Mouse (Mus musculus): ENCODE data around the gene Fgfrl1.
A peak's percentile ranks its signal among the peaks of the same experiment; 100 is the strongest.

Fgfrl1 gene

DNA sequence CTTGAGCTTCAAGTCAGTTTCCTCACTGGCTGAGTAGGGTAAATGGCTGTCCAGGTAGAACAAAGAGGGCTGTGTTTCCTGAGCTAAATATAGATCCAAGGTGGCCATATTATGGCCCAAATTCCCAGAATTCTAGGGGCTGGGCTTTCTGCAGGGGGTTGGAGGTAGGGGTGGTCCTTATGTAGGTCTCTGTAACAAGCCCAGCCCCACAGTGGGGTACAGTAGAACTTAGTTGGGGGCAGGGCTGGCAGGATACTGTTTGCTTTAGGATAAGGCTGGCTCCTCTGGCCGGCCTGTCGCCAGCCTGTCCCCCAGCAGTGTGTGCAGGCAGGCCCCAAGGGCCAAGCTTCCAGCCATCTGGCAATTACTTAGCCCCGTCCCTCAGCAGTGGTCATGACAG is 8.2 kb downstream of the Fgfrl1 start:
- no peak for DNase-seq (ENCODE audit: low spot score in 2 of 2)

DNA sequence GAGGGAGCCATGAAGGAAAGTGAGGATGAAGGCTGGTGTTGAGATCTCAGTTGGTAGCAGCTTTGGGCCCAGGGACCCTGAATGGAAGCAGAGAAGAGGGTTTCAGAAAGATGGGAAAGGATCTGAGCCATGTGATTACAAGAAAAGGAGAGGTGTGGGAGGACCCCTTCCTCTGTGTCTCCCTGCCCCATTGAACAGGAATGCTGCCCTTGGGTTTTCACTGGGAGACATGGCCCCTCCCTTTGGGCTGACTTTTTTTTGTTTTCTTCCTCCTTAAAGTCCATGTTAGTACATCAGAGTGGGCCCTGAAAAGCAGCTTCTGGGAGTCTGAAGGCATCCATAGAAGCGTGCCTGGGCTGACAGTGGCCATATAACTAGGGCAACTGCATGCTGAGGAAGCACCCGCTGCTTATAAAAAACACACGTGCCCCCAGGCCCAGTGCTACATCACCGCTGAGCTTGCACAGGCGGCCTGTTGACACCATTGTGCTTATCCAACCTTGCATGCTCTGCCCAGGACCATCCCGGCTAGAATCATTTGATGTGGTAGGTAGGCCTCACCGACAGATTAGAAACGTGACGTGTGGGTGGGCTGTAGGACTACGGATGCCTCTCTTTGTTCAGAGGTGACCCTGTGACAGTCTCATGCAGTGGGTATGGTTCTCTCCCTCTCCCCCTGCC is 9.3 kb downstream of the Fgfrl1 start:
- DNase-seq (ENCODE audit: low spot score in 2 of 2), result no peak

DNA sequence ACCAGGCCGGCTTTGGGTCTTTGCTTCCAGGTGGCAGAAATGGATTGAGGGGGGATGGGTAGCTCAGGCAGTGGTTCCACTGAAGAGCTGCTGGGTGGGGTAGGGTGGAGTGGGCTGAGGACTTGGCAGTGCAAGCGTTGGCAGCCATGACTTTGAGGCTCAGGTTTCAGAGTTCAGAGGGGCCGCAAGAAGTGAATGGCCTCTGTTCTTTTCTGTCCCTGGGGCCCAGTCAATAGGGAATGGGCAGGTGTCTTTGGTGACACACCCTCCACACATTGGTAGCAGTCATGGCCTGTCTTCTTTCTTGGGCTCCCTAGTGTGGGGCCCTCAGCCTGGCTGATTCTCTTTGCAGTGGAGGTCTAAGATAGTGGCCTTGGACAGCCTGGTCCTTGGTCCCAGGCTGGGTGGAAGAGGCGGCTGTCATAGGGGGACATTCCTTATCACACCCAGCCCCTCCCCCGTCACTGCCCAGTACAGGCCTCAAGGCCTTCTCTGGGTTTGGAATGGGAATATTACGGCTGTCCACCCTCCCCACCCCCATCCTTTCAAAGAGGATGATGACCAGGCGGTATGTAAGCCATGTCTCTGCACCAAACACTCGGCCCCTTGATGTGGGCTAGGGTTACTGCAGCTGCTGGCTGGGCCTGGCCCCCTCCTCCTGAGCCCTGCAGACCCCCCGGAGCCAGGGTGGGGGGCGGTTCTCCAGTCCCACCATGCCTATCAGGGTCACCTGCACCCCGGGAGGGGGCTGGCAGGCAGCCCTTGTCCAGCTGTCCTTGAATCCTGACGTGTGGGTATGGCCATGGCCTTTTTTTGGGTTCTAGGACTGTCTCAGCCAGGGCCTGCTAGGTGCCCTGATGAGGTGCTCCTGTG is 11.8 kb downstream of the Fgfrl1 start:
- DNase-seq (ENCODE audit: low spot score in 2 of 2), result no peak

DNA sequence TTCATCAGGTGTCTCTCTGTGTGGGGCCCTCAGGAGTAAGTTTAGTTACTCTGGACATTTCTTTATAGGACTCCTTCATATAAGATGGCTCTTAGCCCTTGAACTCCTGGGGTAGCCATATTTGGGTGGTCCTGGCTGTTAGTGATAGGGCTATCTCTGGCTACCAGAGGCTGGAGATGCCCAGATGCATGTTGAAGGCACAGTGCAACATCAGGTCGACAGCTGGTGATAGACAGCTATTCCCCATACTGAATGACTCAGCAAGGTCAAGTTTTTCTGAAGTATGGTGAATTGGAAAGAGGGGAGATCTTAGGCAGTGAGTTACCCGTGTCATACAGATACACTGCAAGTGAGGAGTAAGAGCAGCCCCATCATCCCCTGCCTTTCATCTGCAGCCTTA is 15.6 kb downstream of the Fgfrl1 start:
- DNase-seq (ENCODE audit: low spot score in 2 of 2), result no peak

DNA sequence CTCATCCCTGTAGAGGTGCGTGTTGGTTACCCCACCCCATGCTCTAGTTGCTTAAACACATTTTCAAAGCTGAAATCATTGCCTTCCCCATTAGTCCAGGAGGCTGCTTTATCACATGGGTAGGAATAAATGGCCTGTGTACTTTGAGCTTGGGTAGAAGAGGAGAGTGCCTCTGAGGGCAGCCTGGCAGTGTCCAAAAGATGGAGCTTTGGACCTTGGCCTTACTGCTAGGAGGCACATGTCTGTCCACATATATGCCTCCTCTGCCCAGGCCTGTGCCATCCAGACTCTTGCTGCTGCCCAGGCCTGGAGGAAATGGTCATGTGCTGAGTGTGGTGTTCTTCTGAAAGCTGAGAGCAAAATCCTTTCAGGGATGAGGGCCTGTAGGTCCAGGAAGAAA is 16.2 kb downstream of the Fgfrl1 start:
- no peak for DNase-seq (ENCODE audit: low spot score in 2 of 2)

DNA sequence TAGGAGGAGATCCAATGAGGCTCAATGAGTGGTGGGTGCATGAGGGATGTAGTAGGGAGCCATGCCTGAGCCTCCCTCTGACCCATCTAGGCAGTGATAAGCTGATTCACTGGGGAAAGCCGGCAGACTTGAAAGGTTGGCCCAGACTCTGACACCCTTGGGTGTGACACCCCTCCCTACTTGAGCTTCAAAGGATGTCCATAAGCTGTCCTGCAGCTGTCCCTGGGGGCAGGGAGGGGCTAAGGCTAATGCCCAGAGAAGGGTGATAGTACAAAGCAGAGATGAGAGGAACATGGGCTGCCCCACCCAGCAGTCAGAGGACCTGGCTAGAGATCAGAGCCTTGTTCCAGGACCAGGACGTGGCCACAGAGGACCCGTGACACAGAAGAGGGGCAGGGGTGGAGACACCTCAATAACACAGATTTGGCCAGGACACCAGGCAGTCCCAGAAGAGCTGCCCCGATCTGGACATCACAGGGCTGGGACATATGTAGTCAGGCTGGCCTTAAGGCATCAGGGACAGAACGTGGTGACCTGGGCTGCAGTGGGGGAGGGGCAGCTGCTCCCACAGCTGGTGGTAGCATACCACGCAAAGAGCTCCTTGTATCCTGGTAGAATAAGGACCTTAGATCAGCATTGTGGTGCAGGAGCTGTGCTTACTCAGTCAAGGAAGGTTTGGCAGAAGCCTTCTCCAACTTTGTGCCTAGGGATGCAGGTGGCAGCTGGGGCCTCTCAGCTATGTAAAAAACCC is 17.0 kb downstream of the Fgfrl1 start:
- no peak for DNase-seq (ENCODE audit: low spot score in 2 of 2)

DNA sequence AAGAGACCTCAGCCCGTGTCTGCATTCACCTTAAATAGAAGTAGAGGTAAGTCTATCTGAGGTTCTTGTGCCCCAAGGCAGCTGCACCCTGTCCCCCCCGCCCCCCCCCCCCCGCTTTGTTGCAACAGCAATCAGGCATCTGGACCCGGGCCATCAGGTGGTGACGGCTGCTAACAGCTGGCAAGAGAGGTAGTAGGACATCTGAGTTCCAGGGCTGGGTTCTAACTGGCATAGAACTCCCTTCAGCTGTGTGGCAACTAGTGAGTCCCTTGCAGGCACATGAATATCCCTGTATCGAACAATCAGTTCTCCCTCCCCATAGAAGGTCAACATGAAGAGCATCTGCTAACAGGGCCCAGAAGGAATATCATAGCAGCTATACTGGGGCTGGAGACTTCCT is 19.8 kb downstream of the Fgfrl1 start:
- no peak for DNase-seq (ENCODE audit: low spot score in 2 of 2)

DNA sequence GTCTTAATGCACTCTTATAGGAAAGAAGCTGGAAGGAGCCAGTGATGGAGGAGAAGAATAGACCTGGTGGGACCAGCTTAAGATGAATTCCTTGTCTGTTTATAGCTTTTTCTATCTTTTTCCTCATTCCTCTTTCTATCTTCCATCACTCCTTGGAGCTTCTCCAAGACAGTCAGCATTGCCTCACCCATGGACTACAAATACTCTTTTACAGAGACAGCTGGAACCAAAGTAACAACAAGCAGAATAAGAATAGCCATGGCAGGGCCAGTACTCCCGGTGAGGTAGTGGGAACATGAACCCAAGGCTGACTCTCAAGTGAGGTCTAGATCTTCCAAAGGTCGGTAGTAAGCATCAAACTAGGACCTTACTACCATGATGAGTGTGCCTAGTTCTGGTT is 20.9 kb downstream of the Fgfrl1 start:
- DNase-seq (ENCODE audit: low spot score in 2 of 2), result no peak

DNA sequence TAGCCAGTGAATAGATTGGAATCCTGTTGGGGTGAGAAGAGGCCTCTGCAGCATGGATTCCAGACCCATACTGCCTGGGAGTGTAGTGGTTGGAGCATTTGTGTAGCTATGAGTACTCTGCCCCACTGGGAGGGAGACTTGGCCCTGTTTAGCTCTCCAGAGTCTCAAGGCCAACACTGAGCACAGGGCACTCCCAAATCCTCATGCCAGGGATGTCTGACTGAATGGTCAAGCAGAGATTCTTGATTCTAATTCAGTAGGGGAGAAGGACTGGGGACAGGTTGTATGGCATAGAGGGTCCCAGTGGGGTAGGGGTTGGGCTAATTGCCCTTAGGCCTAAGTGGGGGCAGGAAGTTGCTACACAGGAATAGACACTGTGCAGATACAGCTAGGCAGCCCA is 21.5 kb downstream of the Fgfrl1 start:
- no peak for DNase-seq (ENCODE audit: low spot score in 2 of 2)

DNA sequence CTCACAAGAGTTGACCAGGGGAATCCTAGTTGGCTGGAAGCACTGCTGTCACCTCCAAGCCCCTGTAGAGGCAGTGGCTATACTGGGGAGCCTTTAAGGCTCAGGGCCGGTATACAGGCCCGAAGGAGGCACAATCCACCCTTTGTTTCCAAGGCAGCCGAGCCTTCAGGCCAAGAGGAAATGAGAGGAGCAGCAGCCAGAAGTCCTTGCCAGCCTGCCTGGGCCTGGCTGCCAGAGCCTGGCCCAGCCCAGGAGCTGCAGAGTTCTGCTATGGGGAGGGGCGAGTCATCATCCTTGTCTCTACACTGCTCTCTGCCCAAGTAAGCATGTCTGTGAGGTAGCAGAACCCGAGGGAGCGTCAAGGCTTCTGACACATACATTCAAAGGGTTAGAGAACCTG is 22.0 kb downstream of the Fgfrl1 start:
- DNase-seq (ENCODE audit: low spot score in 2 of 2), result no peak

DNA sequence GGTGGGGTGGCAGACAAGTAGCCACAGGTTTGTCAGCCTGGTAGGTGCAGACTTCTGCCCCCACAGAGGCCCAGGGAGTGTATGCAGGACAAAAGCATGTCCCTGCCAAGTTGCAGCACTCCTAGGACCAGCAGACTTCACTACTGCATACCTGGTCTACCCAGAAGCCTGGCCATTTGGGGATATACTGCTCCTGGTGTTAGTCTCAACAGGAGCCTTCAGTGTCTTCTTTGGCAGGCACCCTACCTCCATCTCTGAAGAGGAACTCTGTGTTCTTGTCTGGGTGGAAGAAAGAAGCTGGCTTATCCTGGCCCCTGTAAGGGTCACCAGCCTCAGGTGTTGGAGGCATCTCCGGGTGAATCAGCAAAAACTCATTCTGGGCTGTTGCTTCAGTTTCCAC is 23.8 kb downstream of the Fgfrl1 start:
- no peak for DNase-seq (ENCODE audit: low spot score in 2 of 2)

DNA sequence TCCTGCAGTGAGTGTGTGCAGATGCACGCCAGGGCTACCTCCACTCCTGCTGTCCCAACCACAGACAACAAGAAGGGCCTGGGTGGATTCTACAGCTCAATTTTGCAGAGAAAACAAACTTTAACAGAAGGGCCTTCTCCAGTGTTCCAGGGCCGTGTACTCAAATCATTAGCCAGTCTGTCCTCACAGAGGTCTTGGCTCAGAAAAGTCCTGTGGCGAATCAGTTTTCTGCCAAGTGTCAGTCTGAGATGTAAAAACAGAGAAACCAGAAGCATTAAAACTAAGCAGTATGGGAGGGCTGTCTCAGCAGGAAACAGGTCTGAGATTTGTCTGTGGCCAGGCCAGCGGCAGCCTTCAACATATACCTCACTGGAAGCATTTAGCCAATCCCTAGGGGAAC is 25.9 kb downstream of the Fgfrl1 start:
- no peak for DNase-seq (ENCODE audit: low spot score in 2 of 2)

DNA sequence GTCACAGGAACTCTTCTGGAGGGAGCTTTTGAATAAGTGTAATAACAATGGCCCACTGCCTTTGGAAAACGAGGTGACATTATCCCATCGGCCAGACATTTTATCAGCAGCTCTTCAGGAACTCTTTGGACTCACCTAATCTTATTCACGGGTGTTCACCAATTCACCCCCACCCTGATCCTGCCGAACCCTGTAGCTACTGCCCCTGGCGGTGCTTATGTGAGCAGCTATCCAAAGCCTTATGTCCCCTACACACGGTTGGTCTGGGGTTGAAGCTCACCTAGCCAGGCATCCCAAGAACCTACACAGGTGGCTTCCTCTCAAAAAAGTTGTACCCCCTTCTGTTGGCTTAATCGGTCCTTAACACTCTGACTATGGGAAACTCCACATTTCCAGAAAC is 27.6 kb downstream of the Fgfrl1 start:
- no peak for DNase-seq (ENCODE audit: low spot score in 2 of 2)

DNA sequence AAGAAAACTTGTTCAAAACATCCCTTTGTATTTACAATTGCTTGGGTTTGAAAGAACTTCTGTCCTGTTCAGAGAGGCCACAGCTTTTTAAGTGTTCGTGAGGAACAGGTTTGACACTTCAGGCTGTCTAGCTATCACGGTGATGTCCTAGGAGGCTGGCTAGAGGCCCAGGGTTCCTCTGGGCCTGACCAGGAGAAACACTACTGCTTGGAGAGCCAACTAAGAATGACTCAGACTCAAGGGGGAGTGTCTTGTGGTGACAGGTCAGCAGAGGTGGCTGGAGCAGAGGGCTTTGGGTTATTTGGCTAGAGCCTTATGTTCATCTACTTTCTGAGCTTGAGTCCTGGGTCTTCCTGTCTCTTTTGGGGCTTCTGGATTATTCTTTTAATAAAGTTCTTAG is 31.8 kb downstream of the Fgfrl1 start:
- DNase-seq (ENCODE audit: low spot score in 2 of 2), result no peak

DNA sequence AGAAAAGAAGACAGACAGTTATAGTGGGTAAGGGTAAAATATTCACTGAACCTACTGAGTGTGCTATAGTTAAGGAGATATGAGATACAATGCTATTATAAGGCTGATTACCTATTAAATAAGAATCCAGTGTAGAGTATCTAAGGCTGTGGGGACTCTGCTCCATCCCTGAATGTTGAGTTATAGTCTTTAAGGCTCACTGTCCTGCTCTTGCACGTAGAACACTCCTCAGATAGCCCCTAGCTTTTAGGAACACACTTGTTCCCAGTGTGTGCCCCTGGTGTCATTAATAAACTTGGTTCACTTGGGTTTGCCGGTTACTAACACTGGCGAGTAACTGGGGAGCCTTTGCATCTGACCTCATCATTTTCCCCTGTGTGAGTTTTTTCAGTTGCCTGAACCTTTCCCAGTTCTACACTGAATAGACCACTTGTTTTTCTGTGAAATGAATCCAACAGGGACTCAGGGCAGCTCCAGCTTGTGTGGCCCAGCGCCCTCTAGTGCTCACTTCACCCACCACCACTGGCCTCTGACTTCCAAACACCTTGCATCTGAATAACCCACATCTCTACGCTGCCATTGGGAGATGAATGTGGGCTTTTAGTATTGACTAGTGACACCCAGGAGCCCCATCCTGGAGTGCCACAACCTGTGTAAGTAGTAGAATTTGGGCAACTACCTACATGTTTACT is 34.5 kb downstream of the Fgfrl1 start:
- DNase-seq (ENCODE audit: low spot score in 2 of 2), result peak; percentile 21 to 55

DNA sequence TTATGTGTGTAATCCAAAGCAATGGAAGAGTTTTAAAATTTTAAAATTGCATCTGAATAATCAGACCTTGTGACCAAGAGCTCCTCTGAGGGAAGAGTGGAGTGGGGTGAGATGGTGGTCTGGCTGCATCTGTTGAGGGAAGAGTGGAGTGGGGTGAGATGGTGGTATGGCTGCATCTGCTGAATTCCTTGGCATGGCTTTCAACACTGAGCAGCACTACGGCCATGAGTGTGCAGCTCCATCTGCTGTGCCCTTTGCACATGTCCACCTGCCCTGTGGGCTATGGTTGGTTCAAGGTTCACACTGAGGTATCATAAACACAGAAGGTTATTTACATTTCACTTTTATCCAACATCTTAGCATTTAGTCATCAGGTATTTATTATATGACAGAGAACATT is 35.2 kb downstream of the Fgfrl1 start:
- DNase-seq (ENCODE audit: low spot score in 2 of 2), result no peak

DNA sequence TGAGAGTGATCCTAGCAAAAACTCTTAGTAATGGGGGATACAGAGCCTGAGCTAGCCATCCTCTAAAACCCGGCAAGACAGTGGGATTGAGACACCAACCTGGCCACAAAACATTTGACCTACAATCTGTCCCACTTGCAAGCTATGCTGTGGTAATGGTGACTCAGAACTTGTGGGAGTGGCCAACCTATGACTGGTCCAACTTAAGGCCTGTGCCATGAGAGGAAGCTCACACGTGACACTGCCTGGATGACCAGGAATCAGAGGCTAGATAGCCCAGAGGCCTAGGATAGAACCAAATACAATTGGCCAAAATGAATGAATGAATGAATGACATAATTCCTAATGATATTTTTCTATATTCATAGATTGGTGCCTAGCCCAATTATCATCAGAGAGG is 49.7 kb downstream of the Fgfrl1 start:
- no peak for DNase-seq (ENCODE audit: low spot score in 2 of 2)

DNA sequence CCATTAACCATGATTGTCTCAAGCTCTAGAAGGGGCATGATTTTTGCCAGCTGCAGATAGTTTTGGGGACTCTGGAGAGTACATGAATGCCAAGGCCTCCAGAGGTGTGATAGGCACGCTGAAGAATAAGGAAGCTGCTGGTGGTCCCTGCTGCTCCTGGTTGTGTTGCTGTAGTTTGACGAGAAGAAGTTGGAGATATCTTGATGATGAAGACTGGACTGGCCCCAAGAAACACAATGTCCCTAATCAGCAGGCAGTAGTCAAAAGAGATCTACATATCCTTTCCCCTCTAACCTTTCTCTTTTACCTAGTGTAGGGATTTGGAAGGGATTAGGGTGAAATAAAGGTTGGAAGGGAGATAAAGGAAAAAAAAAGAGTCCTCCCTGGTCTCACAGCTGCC is 50.4 kb downstream of the Fgfrl1 start:
- DNase-seq (ENCODE audit: low spot score in 2 of 2), result no peak

DNA sequence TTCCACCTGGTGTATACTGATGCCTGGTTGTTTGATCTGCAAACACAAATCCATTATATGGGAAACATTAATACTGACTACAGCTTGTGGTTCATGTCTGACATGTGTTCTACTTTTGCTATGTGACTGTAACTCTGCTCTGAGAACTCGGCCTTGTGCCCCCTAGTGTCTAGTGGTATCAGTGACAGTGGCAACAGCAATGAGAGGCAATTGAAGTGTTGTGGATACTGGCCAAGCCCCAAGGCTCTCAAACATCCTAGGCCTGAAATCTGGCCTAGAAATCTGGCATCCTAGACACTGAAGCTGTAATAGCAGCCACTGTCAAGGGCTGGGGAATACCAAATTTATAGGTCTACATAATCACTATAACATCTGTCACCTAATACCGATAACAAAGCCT is 51.7 kb downstream of the Fgfrl1 start:
- no peak for DNase-seq (ENCODE audit: low spot score in 2 of 2)

DNA sequence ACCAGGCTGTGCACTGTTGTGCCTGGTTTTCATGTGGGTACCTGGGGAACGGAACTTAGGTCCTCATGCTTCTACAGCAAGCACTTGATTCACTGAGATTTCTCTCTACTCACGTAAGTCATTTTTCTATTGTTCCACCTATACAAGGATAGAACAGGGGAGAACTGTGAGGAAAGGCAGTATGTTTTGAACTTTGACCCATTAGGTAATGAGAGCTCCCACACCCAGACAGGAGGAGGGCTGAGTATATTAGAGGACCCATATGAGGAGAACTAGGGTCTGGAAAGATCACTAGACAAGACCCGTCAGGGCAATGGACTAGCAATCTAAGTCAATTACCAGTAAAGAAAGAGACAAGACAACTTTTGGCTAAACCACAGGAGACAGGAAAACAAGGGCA is 52.4 kb downstream of the Fgfrl1 start:
- no peak for DNase-seq (ENCODE audit: low spot score in 2 of 2)

DNA sequence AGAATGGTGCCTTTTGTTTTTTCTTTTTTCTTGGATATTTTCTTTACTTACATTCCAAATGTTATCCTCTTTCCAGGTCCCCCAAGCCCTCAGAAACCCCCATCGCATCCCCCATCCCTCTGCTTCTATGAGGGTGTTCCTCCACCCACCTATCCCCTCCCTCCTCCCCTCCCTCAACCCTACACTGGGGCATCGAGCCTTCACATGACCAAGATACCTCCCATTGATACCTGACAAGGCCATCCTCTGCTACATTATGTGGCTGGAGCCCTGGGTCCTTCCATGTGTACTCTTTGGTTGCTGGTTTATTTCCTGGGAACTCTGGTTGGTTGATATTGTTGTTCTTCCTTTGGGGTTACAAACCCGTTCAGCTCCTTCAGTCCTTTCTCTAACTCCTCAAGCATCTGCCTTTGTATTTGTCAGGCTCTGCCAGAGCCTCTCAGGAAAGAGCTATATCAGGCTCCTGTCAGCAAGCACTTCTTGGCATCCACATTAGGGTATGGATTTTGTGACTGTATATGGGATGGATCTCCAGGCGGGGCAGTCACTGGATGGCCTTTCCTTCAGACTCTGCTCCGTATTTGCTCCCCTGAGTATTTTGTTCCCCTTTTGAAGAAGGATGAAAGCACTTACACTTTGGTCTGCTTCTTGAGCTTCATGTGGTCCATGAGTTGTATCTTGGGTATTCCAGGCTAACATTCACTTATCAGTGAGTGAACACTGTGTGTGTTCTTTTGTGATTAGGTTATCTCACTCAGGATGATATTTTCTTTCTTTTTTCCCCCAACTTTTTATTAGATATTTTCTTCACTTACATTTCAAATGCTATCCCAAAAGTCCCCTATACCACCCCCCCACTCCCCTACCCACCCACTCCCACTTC is 58.4 kb downstream of the Fgfrl1 start:
- DNase-seq (ENCODE audit: low spot score in 2 of 2), result no peak

Data from heart, adult 9 months (tissue).